Mouse (Mus musculus): ENCODE measurements around the gene Gm20388. TPM values are rescaled to one million over a fixed set of nuclear protein-coding genes. Genes with fewer than 3 reads are reported as not detected.

Gm20388 gene
- polyA plus RNA-seq, 1 experiment from 2014 or later, result 5.5 TPM

- no peaks in the 10 kb centered on the region for H3K9me3 ChIP-seq
- no peaks in the 10 kb centered on the region for H3K4me1 ChIP-seq
- ATAC-seq (ENCODE audit: borderline replicate concordance, extremely low read depth, low FRiP score, low TSS enrichment), result no peak
- no peak overlapping the region for H3K4me2 ChIP-seq
- no peaks in the 10 kb centered on the region for H3K27me3 ChIP-seq
- H3K9ac ChIP-seq, result no peak overlapping the region
- H3K27ac ChIP-seq, result no peak overlapping the region
- 81% methylated on average over 13 of the region's 13 CpGs for WGBS
- H3K36me3 ChIP-seq, result peaks cover 17% of the 10 kb centered on the region
- no peak overlapping the region for H3K4me3 ChIP-seq
These were observed 3916.9 kb downstream of the Gm20388 start for GRCm38 (mm10) chr8:123827523-123827922.

- Histone ChIP-seq H3K9me3 (no peaks in the 10 kb centered on the region), H3K27me3 (no peaks in the 10 kb centered on the region), H3K4me1 (no peaks in the 10 kb centered on the region), H3K27ac (no peak overlapping the region), H3K36me3 (peaks cover 37% of the 10 kb centered on the region), H3K9ac (no peak overlapping the region), H3K4me2 (no peak overlapping the region), H3K4me3 (no peak overlapping the region)
- ATAC-seq (ENCODE audit: borderline replicate concordance, extremely low read depth, low FRiP score, low TSS enrichment), result no peak
- 92% methylated on average over 4 of the region's 4 CpGs for WGBS
These were observed 3922.1 kb downstream of the Gm20388 start for GRCm38 (mm10) chr8:123832757-123833156.

GRCm38 (mm10) chr8:123835451-123835850 is 3924.8 kb downstream of the Gm20388 start:
- Histone ChIP-seq H3K4me3 (no peak overlapping the region), H3K4me1 (no peaks in the 10 kb centered on the region), H3K9me3 (no peaks in the 10 kb centered on the region), H3K9ac (no peak overlapping the region), H3K36me3 (peaks cover 27% of the 10 kb centered on the region), H3K27me3 (no peaks in the 10 kb centered on the region), H3K27ac (no peak overlapping the region), H3K4me2 (no peak overlapping the region)
- 52% methylated on average over 9 of the region's 9 CpGs for WGBS
- ATAC-seq (ENCODE audit: borderline replicate concordance, extremely low read depth, low FRiP score, low TSS enrichment), result no peak

GRCm38 (mm10) chr8:123836354-123836753 is 3925.7 kb downstream of the Gm20388 start:
- Histone ChIP-seq H3K9ac (no peak overlapping the region), H3K9me3 (no peaks in the 10 kb centered on the region), H3K4me2 (no peak overlapping the region), H3K4me3 (no peak overlapping the region), H3K27me3 (no peaks in the 10 kb centered on the region), H3K4me1 (no peaks in the 10 kb centered on the region), H3K27ac (no peak overlapping the region), H3K36me3 (peaks cover 27% of the 10 kb centered on the region)
- no peak for ATAC-seq (ENCODE audit: borderline replicate concordance, extremely low read depth, low FRiP score, low TSS enrichment)
- 87% methylated on average over 6 of the region's 6 CpGs for WGBS

- no peaks in the 10 kb centered on the region for H3K4me1 ChIP-seq
- H3K36me3 ChIP-seq, result peaks cover 18% of the 10 kb centered on the region; the same call in 1 of the 2 replicates
- no peaks in the 10 kb centered on the region for H3K9me3 ChIP-seq
- no peak overlapping the region for H3K27ac ChIP-seq
- no peak for ATAC-seq (ENCODE audit: borderline replicate concordance, extremely low read depth, low FRiP score, low TSS enrichment)
- 58% methylated on average over 9 of the region's 9 CpGs for WGBS
- no peaks in the 10 kb centered on the region for H3K27me3 ChIP-seq
- H3K4me2 ChIP-seq, result no peak overlapping the region
- no peak overlapping the region for H3K4me3 ChIP-seq
- H3K9ac ChIP-seq, result no peak overlapping the region
These were observed 3927.9 kb downstream of the Gm20388 start for GRCm38 (mm10) chr8:123838496-123838895.

- H3K4me1 ChIP-seq, result no peaks in the 10 kb centered on the region
- ATAC-seq (ENCODE audit: borderline replicate concordance, extremely low read depth, low FRiP score, low TSS enrichment), result no peak
- 0 out of 2 replicates have a peak, but pooled peaks cover 4% of the 10 kb centered on the region for H3K36me3 ChIP-seq
- H3K27me3 ChIP-seq, result no peaks in the 10 kb centered on the region
- WGBS, result 88% methylated on average over 15 of the region's 15 CpGs
- H3K4me3 ChIP-seq, result no peak overlapping the region
- H3K9ac ChIP-seq, result no peak overlapping the region
- H3K4me2 ChIP-seq, result no peak overlapping the region
- H3K27ac ChIP-seq, result no peak overlapping the region
- no peaks in the 10 kb centered on the region for H3K9me3 ChIP-seq
These were observed 3930.1 kb downstream of the Gm20388 start for GRCm38 (mm10) chr8:123840578-123841345.

GRCm38 (mm10) chr8:123842086-123842485 is 3931.4 kb downstream of the Gm20388 start:
- Histone ChIP-seq H3K9ac (no peak overlapping the region), H3K4me3 (no peak overlapping the region), H3K4me1 (no peaks in the 10 kb centered on the region), H3K27ac (no peak overlapping the region), H3K36me3 (0 out of 2 replicates have a peak, but pooled peaks cover 4% of the 10 kb centered on the region), H3K9me3 (no peaks in the 10 kb centered on the region), H3K4me2 (no peak overlapping the region), H3K27me3 (no peaks in the 10 kb centered on the region)
- WGBS, result 80% methylated on average over 12 of the region's 12 CpGs
- ATAC-seq (ENCODE audit: borderline replicate concordance, extremely low read depth, low FRiP score, low TSS enrichment), result no peak

GRCm38 (mm10) chr8:123844341-123844740 is 3933.7 kb downstream of the Gm20388 start:
- Histone ChIP-seq H3K9me3 (no peaks in the 10 kb centered on the region), H3K4me3 (no peak overlapping the region), H3K27ac (no peak overlapping the region), H3K27me3 (no peaks in the 10 kb centered on the region), H3K4me1 (no peaks in the 10 kb centered on the region), H3K4me2 (no peak overlapping the region), H3K9ac (no peak overlapping the region), H3K36me3 (no peaks in the 10 kb centered on the region)
- ATAC-seq (ENCODE audit: borderline replicate concordance, extremely low read depth, low FRiP score, low TSS enrichment), result no peak
- WGBS, result 71% methylated on average over 7 of the region's 7 CpGs

- Histone ChIP-seq H3K9me3 (no peaks in the 10 kb centered on the region), H3K36me3 (no peaks in the 10 kb centered on the region), H3K4me1 (no peaks in the 10 kb centered on the region), H3K4me2 (no peak overlapping the region), H3K9ac (no peak overlapping the region), H3K4me3 (no peak overlapping the region), H3K27ac (no peak overlapping the region), H3K27me3 (no peaks in the 10 kb centered on the region)
- ATAC-seq (ENCODE audit: borderline replicate concordance, extremely low read depth, low FRiP score, low TSS enrichment), result no peak
- WGBS, result 82% methylated on average over 13 of the region's 13 CpGs
These were observed 3934.5 kb downstream of the Gm20388 start for GRCm38 (mm10) chr8:123845114-123845513.

- WGBS, result 88% methylated on average over 10 of the region's 10 CpGs
These were observed 3935.3 kb downstream of the Gm20388 start for GRCm38 (mm10) chr8:123845991-123846390.

GRCm38 (mm10) chr8:123846509-123846908 is 3935.9 kb downstream of the Gm20388 start:
- Histone ChIP-seq H3K4me2 (no peak overlapping the region), H3K9ac (no peak overlapping the region), H3K9me3 (no peaks in the 10 kb centered on the region), H3K4me1 (no peaks in the 10 kb centered on the region), H3K4me3 (no peak overlapping the region), H3K36me3 (no peaks in the 10 kb centered on the region), H3K27me3 (no peaks in the 10 kb centered on the region), H3K27ac (no peak overlapping the region)
- ATAC-seq (ENCODE audit: borderline replicate concordance, extremely low read depth, low FRiP score, low TSS enrichment), result no peak
- 84% methylated on average over 12 of the region's 12 CpGs for WGBS

More at GRCm38 (mm10) chr8:123845991-123846390, 3935.3 kb downstream of the Gm20388 start:
- Histone ChIP-seq H3K9me3 (no peaks in the 10 kb centered on the region), H3K4me3 (no peak overlapping the region), H3K4me2 (no peak overlapping the region), H3K4me1 (no peaks in the 10 kb centered on the region), H3K27me3 (no peaks in the 10 kb centered on the region), H3K36me3 (no peaks in the 10 kb centered on the region), H3K9ac (no peak overlapping the region), H3K27ac (no peak overlapping the region)
- no peak for ATAC-seq (ENCODE audit: borderline replicate concordance, extremely low read depth, low FRiP score, low TSS enrichment)

- H3K4me2 ChIP-seq, result no peak overlapping the region
- no peaks in the 10 kb centered on the region for H3K27me3 ChIP-seq
- H3K4me3 ChIP-seq, result no peak overlapping the region
- H3K9ac ChIP-seq, result no peak overlapping the region
- H3K36me3 ChIP-seq, result no peaks in the 10 kb centered on the region
- no peaks in the 10 kb centered on the region for H3K9me3 ChIP-seq
- H3K27ac ChIP-seq, result no peak overlapping the region
- ATAC-seq (ENCODE audit: borderline replicate concordance, extremely low read depth, low FRiP score, low TSS enrichment), result no peak
- H3K4me1 ChIP-seq, result no peaks in the 10 kb centered on the region
- 49% methylated on average over 3 of the region's 3 CpGs for WGBS
These were observed 3936.9 kb downstream of the Gm20388 start for GRCm38 (mm10) chr8:123847546-123847945.

All from lung, embryonic 15.5 days (tissue).